Mouse (Mus musculus): ENCODE measurements around the gene Gm9732. TPM values are rescaled to one million over a fixed set of nuclear protein-coding genes. Genes with fewer than 3 reads are reported as not detected.
"Not testable (repeated sequence)": the region's sequence is repeated elsewhere in the genome, so short reads cannot be mapped to it uniquely, and the experiment has no call there.

Gm9732 gene
- total RNA-seq (2021): not detected

DNA sequence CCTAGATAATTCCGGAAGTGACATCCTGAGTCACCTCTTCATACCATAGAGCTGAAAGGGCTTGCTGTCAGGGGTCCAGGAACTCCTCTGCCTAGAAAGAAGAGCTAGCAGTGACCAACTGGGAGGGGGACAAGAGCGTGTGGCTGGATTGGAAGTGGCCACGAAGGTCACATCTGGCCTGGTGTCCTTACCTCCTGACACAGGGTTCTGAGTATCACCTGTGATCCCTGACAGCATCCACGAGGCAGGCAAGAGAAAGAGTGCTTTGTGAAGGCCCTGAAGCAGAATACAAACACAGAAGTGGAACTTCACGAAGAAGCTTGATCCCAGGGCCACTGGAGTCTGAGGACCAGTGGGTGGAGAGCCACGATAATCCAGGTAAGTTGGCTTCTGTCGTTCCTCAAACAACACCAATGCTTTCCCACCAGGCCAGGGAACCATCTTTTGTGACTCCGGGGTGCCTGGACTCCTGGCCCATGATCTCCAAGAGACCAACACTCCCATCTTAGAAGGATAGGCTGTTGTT lies at the start of gene Gm9732:
Gene Gm9732, plus strand, starts transcription at position 51 of the 526 bp plus-strand sequence.
- not testable (repeated sequence) for DNase-seq (ENCODE audit: low spot score in 2 of 2)
- intact Hi-C loops (cut with DNase I): loop anchor here (10.0 kb wide), 1 partner anchor 280 kb away; no protein-coding TSS in a partner anchor

- intact Hi-C loops (cut with DNase I); DNase-seq (ENCODE audit: low spot score in 2 of 2): not testable (repeated sequence)
These were observed 39.6 kb upstream of the Gm9732 start, which contains the start of gene Gm8122 for GRCm38 (mm10) chr14:43235204-43235603. Gene Gm8122, minus strand, starts transcription at chr14:43235304.

DNA sequence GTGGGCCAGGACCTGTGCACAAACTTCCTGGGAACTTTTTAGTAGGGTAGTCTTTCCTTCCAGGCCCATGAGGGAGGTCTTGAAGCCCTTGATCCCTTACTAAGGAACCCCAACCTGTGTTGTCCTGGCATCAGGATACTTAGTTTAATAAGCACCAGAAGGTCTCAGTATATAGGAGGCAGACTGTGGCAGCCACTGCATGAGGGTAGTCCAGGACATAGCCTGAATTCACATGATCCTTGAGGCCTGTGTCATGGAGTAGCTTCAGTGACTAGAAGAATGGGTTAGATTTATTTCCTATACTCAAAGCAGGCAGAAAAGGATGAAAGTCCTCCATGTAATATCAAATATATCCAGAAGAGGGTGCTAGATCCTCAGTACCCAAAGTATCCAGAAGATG lies 37.1 kb upstream of the Gm9732 start:
- peak; percentile 10 to 23 for DNase-seq (ENCODE audit: low spot score in 2 of 2)
- intact Hi-C loops (cut with DNase I): not testable (repeated sequence)

GRCm38 (mm10) chr14:43249611-43250170 lies 25.1 kb upstream of the Gm9732 start:
- intact Hi-C loops (cut with DNase I); DNase-seq (ENCODE audit: low spot score in 2 of 2): not testable (repeated sequence)

- intact Hi-C loops (cut with DNase I); DNase-seq (ENCODE audit: low spot score in 2 of 2): not testable (repeated sequence)
These were observed 24.1 kb upstream of the Gm9732 start for GRCm38 (mm10) chr14:43250549-43251253.

- DNase-seq (ENCODE audit: low spot score in 2 of 2); intact Hi-C loops (cut with DNase I): not testable (repeated sequence)
These were observed 18.3 kb upstream of the Gm9732 start for GRCm38 (mm10) chr14:43256511-43256910.

GRCm38 (mm10) chr14:43258349-43258748 lies 16.5 kb upstream of the Gm9732 start, which contains the start of gene Gm8126:
Gene Gm8126, plus strand, starts transcription at chr14:43258649.
- intact Hi-C loops (cut with DNase I); DNase-seq (ENCODE audit: low spot score in 2 of 2): not testable (repeated sequence)

- intact Hi-C loops (cut with DNase I); DNase-seq (ENCODE audit: low spot score in 2 of 2): not testable (repeated sequence)
These were observed 11.4 kb upstream of the Gm9732 start for GRCm38 (mm10) chr14:43263421-43263820.

DNA sequence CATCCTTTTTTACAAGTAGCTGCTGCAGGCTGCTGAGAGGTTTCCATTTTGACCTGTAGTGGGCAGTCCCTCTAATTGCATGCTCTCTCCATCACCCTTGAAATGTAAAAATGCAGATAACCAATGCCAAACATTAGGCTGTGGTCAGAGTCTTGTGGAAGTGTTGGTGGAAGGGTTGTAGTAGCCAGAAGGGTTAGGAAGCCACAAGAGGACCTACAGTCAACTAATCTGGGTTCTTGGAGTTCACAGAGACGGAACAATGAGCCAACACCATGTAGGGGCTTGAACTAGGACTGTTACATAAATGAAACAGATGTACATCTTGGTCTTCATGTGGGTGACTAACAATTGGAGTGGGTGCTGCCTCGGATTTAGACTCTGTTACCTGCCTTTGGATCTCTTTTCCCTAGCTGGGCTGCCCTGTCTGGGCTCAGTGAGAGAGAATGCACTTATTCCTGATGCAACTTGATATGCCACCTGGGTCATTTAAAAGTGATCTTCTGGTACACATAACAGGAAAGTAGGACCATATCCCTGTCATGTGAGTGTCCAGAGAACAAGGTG lies 6.2 kb upstream of the Gm9732 start:
- intact Hi-C loops (cut with DNase I): not testable (repeated sequence)
- DNase-seq (ENCODE audit: low spot score in 2 of 2): peak in 1 of 2 experiments; percentile 60

DNA sequence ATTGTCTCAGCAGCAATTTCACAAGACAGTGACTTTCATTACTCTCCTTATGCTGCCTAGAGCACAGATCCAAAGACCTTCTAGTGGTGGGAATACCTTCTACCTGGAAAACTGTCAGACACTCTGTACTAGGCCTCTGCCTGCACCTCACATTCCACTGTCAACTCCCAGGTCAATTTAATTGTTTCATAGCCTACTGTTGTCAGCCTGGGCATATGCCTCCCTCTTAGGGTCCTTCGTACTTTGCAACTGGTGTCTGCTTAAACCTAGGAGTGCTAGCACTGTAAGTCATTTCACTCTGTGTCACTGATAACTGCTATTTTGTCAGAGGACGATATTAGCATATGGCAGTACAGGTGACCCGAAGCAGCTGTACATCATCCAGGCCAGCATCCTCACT lies 5.6 kb upstream of the Gm9732 start:
- intact Hi-C loops (cut with DNase I); DNase-seq (ENCODE audit: low spot score in 2 of 2): not testable (repeated sequence)

DNA sequence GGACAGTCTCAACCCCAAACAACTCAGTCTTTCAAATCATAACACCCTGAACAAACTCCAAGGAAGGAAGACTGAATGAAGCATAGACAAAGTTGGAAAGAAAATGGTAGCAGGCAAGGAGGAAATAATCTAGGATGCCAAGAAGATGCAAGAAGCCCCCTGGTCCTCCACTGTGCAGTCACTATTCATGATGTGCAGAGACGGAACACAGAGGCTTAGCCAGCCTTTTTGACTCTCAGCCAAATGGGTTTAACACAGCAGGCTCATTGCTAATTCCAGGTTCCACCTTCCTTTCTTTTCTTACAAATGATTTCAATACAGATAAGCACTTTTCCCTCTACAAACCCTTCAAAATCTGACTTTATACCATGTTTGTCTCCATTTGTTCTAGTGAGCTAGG lies 1.7 kb upstream of the Gm9732 start:
- intact Hi-C loops (cut with DNase I): loop anchor here (10.0 kb wide), 1 partner anchor 282 kb away; no protein-coding TSS in a partner anchor
- not testable (repeated sequence) for DNase-seq (ENCODE audit: low spot score in 2 of 2)

- intact Hi-C loops (cut with DNase I): loop anchor here (10.0 kb wide), 1 partner anchor 279 kb away; no protein-coding TSS in a partner anchor
- DNase-seq (ENCODE audit: low spot score in 2 of 2): not testable (repeated sequence)
These were observed 916 bp downstream of the Gm9732 start for GRCm38 (mm10) chr14:43275752-43276151.

- intact Hi-C loops (cut with DNase I): loop anchor here (10.0 kb wide), 1 partner anchor 277 kb away; no protein-coding TSS in a partner anchor
- not testable (repeated sequence) for DNase-seq (ENCODE audit: low spot score in 2 of 2)
These were observed 2.6 kb downstream of the Gm9732 start for GRCm38 (mm10) chr14:43277468-43277867.

DNA sequence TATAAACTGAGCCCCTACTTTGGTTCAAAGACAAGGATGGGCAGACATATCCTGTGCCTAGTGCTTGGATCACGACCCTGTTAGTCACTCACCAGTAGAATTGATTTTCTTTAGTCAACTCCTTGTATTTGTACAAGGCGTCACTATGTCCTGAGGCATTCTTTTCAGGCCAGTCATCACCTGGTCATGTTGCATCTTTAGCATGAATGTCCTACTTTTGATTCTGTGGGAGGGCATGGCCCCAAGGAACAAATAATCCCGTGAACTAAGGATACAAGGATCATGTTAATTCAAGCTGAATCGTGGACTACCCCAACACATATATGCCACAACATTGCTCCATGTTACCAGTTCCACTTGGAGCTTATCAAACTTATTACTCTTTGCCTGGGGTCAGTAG lies 3.3 kb downstream of the Gm9732 start:
- not testable (repeated sequence) for DNase-seq (ENCODE audit: low spot score in 2 of 2)

DNA sequence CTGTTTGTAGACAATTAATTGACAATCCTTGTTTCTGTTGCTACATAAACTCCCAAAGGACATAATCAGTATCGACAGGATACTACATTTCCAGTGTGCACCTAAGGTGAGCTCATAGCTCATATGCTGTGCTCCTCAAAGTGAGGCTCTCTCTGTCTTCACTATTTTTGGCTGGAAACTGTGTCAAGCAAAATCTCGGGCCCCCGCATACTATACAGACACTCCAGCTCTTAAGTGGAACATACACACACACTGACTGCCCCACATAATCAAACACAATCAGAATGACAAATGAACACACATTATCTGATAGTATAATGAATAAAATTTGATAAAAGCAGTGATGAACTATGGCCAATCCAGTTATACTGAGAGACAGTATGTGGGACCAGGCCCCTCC lies 3.8 kb downstream of the Gm9732 start:
- peak; percentile 70 to 81 for DNase-seq (ENCODE audit: low spot score in 2 of 2)
- intact Hi-C loops (cut with DNase I): loop anchor here (10.0 kb wide), 1 partner anchor 276 kb away; no protein-coding TSS in a partner anchor

More for the DNA sequence above, 3.3 kb downstream of the Gm9732 start:
- intact Hi-C loops (cut with DNase I): loop anchor here (10.0 kb wide), 1 partner anchor 277 kb away; no protein-coding TSS in a partner anchor

GRCm38 (mm10) chr14:43293503-43293902 lies 18.7 kb downstream of the Gm9732 start, which contains the start of gene Gm8127:
Gene Gm8127, minus strand, starts transcription at chr14:43293832.
- DNase-seq (ENCODE audit: low spot score in 2 of 2); intact Hi-C loops (cut with DNase I): not testable (repeated sequence)

- intact Hi-C loops (cut with DNase I): not testable (repeated sequence)
These were observed 44.7 kb downstream of the Gm9732 start for GRCm38 (mm10) chr14:43319516-43319915.

DNA sequence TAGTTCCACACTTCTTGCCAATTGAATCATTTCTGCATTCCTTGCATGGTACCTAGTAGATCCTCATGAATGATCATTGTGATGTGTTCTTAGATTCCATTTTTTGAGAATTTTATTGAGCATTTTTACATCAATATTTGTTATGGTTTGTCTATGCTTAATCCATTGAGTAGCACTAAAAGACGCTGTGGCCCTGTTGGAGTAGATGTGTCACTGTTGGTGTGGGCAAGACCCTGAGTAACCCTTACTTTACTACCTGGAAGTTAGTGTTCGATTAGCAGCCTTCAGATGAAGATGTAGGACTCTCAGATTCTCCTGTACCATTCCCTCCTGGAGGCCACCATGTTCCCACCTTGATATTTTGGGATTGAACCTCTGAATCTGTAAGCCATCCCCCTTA lies 53.8 kb downstream of the Gm9732 start:
- not testable (repeated sequence) for DNase-seq (ENCODE audit: low spot score in 2 of 2)

More at GRCm38 (mm10) chr14:43319516-43319915, 44.7 kb downstream of the Gm9732 start:
- DNase-seq (ENCODE audit: low spot score in 2 of 2): not testable (repeated sequence)

DNA sequence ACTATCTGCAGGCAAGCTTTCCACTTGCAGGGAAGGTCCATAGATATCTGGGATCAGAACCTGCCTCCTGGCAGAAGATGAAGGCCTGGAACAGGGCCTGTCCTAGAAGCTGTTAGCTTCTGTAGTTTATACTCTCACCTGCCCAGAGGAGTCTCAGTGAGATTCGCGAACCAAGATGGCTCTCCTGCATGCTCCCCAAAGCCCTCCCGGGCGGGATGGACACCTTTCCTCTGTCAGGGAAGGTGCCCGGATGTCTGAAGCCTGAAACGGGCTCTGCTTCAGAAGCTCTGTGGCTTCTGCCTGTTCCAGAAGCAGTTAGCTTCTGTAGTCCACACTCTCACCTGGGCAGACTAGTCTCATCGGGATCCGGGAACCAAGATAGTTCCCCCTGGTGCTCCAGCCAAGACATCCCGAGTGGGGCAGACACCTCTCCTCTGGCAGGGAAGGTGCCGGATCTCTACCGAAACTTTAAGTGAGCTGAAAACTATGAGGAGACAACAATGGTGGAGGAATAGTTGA lies 56.6 kb downstream of the Gm9732 start:
- intact Hi-C loops (cut with DNase I); DNase-seq (ENCODE audit: low spot score in 2 of 2): not testable (repeated sequence)

More for the DNA sequence above, 53.8 kb downstream of the Gm9732 start:
- intact Hi-C loops (cut with DNase I): not testable (repeated sequence)

Measured in left cerebral cortex, postnatal 36 days (tissue).